Mouse (Mus musculus): Measurements from ENCODE around the gene L3mbtl2.
"Not testable (repeated sequence)": the region's sequence is repeated elsewhere in the genome, so short reads cannot be mapped to it uniquely, and the experiment has no call there.

The L3mbtl2 gene

DNA sequence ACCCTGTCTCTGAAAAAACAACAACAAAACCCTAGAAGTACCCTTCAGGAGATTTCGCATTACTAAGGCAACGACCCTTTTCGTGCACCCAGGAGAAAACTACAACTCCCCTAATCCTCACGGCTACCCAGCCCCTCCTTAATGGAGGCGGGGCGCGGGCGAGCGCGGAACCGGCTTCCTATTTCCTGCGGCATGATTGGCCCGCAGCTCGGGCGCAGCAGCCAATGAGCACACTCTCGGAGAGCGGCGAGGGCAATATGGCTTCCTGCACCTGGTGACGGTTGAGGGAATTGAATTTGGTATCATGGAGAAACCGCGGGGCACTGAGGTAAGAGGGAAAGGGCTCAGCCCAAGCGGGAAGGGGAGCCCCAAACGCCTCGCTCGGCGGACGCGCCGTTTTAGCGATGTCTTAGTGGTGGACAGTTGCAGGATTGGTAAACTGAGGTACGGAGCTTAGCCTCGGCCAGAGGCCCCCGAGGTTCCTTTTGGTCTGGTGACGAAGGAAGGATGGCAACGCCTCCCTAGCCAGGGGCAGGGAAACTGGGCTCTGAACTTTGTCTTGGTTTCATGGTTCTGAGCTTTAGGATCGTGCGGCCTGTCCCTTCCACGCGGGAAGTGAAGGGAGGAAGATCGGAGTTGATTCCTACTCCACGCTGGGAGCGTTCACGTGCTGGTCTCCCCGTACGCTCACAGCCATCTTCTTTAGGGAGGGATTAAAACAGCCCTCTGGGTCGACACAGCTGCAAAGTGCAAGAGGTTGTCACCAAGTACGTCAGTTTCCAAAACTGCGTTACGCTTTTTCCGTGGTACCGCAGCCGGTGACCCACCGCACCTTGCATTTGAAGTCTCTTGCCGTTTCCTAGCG is at the start of gene L3mbtl2:
Gene L3mbtl2 (plus strand): TSS at position 193 of the 865 bp plus-strand sequence.
- peak; percentile 82 to 93 for DNase-seq (ENCODE audit: low spot score in 2 of 2)

DNA sequence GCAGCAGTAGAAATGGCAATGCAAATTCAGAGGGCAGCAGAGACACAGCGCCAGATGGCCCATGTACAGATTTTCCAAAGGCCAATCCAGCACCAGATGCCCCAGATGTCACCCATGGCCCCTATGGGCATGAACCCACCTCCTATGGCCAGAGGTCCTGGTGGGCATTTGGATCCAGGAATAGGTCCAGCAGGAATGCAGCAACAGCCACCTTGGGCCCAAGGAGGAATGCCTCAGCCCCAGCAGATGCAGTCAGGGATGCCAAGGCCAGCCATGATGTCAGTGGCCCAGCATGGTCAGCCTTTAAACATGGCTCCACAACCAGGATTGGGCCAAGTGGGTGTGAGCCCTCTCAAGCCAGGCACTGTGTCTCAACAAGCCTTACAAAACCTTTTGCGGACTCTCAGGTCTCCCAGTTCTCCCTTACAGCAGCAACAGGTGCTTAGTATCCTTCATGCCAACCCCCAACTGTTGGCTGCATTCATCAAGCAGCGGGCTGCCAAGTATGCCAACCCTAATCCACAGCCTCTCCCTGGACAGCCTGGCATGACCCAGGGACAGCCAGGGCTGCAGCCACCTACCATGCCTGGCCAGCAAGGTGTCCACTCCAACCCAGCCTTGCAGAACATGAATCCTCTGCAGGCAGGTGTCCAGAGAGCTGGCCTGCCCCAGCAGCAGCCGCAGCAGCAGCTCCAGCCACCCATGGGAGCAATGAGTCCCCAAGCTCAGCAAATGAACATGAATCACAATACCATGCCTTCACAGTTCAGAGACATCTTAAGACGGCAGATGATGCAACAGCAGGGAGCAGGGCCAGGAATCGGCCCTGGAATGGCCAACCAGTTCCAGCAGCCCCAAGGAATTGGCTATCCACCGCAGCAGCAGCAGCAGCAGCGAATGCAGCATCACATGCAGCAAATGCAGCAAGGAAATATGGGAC is 13.9 kb upstream of the L3mbtl2 start:
- peak in 1 of 2 experiments; percentile 37 for DNase-seq (ENCODE audit: low spot score in 2 of 2)

- DNase-seq (ENCODE audit: low spot score in 2 of 2): no peak
Measured at GRCm38 (mm10) chr15:81650636-81651035, 13.1 kb upstream of the L3mbtl2 start.

DNA sequence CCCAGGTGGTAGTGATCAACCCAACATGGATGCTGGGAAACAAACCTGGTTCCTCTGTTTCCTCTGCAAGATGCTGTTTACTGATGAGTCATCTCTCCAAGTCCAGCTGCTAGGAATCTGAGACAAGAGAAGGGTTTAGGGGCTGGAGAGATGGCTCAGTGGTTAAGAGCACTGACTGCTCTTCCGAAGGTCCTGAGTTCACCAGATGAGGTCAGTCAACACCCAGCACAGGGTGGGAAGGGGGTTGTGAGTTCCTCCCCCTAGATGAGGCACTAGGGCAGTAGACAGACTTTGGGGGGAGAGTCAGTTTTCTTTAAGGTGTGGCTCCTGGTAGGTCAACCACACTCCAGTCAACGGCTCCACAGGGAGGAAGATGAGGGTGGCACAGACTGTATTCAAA is 2.0 kb upstream of the L3mbtl2 start:
- DNase-seq (ENCODE audit: low spot score in 2 of 2): no peak

DNA sequence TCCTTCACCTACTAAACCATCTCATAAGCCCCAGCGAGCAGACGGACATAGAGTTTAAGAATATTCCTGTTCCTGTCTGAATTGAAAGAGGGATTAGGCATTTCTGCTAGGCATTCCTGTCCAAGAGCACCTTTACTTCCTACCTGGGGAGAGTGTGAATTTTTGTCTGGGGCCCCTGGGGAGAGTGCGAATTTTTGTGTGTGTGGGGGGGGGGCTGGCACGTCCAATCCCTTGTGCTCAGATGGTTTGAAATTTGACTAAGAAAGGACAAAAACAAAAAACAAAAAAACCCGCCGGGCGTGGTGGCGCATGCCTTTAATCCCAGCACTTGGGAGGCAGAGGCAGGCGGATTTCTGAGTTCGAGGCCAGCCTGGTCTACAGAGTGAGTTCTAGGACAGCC is 408 bp upstream of the L3mbtl2 start:
- DNase-seq (ENCODE audit: low spot score in 2 of 2): no peak

GRCm38 (mm10) chr15:81666957-81667356 is 3.3 kb downstream of the L3mbtl2 start:
- DNase-seq (ENCODE audit: low spot score in 2 of 2): no peak

DNA sequence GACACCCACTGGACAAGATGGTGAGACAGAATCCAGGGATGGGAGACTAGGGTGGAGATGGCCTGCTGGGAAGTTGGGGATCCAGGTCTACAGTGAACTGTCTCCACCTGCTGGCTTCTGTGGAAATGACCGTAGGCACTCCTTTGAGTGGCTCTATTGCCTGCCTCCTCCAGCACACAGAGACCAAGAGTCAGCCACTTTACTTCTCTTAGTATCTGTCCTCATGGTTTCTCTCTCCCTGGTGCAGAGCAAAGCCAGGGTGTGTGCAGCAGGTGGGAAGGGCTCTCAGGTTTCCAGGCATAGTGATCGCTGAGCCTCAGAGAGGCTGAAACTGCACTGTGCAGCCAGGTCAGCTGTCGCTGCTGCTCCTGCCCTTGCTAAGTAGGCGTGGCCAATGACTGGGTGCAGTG is 6.5 kb downstream of the L3mbtl2 start:
- DNase-seq (ENCODE audit: low spot score in 2 of 2): no peak

DNA sequence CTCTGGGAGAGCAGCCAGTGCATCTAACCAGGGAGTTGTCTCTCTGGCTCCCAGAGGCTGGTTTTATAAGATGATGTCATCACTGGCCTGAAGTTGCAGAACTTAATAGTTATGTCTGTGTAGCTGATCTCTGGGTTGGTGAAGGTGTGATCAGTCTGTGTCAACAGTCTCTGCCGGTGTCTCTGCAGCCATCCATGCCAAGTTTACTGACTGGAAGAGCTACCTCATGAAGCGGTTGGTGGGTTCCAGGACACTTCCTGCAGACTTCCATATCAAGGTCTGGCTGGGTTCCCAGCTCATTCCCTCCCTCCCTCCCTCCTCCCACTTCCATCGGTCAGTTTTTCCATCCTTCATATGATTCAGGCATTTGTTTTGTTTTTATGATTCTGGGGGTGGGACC is 12.9 kb downstream of the L3mbtl2 start:
- DNase-seq (ENCODE audit: low spot score in 2 of 2): no peak

DNA sequence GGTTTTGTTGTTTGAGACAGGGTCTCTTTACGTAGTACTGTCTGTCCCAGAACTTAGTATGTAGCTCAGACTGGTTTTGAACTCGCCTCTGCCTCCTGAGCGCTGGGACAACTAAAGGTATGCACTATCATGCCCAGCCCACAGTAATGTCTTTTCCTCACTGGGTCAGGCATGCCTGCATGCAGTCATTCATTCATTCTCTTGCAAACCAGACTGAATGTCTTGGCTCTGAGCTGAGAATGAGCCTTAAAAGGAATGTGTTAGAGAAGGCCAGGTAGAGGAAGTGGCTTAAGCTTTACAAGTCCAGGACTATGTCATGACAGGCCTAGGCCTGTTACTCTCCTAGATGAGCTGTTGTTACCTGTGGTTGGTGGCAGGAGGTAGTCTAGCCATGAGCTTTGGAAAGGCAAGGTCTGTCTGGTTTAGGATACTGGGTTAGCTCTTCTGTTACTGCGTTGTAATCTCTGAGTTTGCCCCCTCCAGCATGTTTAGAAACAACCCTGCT is 16.7 kb downstream of the L3mbtl2 start:
- no peak for DNase-seq (ENCODE audit: low spot score in 2 of 2)

DNA sequence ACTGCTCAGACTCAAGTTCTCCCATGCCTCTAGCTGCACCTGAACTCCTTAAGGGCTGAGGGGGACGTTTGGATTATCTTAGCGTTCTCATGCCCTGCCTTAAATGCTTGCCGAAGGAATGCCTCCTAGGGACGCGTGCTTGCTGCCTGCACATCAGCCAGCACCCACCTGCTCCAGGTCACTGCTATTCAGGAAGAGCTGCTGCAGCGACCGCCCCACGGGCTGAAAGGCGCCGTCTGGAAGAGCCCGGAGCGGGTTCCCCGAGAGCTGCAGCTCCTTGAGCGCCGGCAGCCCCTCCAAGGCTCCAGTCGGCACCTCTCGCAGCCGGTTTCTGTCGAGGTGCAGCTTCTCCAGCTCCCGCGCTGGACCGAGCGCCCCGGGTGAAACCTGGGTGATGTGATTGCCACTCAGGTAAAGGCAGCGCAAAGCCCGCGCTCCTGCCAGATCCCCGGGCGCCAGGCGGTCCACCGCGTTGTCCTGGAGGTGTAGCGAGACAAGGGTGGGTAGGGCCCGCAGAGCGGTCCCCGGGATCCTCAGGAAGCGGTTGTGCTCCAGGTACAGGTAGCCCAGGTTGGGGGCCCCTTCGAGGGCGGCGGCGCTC is 29.8 kb downstream of the L3mbtl2 start:
- no peak for DNase-seq (ENCODE audit: low spot score in 2 of 2)

DNA sequence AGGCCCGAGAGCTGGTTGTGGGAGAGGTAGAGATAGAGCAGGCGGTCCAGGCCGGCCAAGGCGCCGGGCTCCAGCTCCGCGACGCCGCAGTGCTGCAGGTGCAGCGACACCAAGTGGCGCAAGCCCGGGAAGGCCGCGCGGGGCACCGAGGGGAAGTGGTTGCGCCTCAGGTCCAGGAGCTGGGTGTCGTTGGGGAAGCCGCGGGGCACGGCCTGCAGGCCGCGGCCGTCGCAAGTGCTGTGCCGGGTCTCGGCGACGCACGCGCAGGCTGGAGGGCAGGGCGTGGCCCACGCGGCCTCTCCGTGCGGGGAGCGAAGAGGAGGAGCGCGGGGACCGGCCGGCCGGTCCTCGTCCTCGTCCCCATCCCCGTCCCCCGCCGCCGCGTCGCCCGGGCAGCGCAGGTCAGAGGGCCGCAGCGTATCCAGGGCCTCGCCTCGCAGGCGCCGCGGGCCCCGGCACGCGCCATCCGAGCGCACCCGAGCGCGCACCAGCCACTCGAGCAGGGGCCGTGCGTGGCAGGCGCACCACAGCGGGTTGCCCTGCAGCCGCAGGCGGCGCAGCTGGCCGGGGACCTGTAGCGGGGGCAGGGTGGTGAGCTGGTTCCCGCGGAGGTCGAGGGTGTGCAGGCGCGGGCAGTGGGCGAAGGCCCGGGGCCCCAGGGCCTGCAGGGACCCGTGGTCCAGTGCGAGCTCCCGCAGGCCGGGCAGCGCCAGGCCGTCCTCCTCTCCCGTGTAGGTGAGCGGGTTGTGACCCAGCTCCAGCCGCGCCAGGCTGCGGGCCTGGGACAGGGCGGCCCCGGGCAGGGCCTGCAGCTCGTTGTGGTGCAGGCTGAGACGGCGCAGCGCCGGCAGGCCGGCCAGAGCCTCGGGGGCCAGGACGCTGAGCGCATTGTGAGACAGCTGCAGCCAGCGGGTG is 30.5 kb downstream of the L3mbtl2 start:
- DNase-seq (ENCODE audit: low spot score in 2 of 2): peak; percentile 80 to 86

GRCm38 (mm10) chr15:81694891-81695290 is 31.2 kb downstream of the L3mbtl2 start:
- DNase-seq (ENCODE audit: low spot score in 2 of 2): no peak

GRCm38 (mm10) chr15:81697175-81697574 is 33.5 kb downstream of the L3mbtl2 start, which contains the start of gene Chadl:
Gene Chadl (minus strand): TSS chr15:81697287.
- no peak for DNase-seq (ENCODE audit: low spot score in 2 of 2)

- no peak for DNase-seq (ENCODE audit: low spot score in 2 of 2)
Measured at GRCm38 (mm10) chr15:81697847-81698246, 34.2 kb downstream of the L3mbtl2 start.

DNA sequence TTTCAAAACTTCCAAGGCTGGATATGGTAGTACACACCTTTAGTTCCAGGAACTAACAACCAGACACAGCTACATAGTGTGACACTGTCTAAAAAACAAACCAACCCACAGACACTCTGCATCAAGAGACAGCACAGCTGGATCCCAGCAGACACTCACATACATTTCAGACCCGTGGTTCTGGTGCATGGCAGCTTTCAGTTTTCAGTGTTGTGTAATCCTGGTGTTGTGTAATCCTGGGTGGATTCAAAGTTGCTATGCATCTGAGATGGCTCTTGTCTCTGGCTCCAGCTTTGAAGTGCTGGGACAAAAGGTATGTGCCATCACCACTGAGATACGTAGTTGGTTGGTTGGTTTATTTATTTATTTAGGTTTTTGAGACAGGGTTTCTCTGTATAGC is 34.8 kb downstream of the L3mbtl2 start:
- no peak for DNase-seq (ENCODE audit: low spot score in 2 of 2)

DNA sequence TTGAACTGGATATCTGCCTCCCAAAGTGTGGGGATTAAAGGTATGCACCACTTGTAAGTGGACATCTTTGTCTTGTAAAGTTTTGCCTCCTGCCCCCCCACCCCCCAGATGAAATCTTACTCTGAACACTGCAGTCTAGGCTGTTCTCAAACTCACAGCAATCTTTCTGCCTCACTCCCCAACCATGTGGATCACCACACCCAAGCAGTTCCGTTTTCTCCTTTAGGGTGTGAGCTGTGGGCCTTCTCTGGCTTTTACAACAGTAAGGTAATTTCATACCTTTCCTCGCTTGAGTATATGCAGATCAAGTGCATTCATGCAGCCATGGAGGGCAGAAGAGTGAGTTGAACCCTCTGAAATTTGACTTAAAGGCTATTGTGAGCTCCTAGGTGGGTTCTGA is 36.5 kb downstream of the L3mbtl2 start:
- DNase-seq (ENCODE audit: low spot score in 2 of 2): no peak

- DNase-seq (ENCODE audit: low spot score in 2 of 2): peak in 1 of 2 experiments; percentile 36
Measured at GRCm38 (mm10) chr15:81700601-81701000, 36.9 kb downstream of the L3mbtl2 start.

DNA sequence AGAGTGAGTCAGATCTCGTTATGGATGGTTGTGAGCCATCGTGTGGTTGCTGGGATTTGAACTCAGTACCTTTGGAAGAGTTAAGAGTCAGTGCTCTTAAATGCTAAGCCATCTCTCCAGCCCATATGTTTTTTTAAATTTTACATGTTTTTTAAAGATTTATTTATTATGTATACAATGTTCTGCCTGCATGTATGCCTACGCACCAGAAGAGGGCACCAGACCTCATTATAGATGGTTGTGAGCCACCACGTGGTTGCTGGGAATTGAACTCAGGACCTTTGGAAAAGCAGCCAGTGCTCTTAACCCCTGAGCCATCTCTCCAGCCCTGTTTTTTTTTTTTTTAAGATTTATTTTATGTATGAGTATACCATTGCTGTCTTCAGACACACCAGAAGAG is 37.7 kb downstream of the L3mbtl2 start:
- not testable (repeated sequence) for DNase-seq (ENCODE audit: low spot score in 2 of 2)

- peak in 1 of 2 experiments; percentile 26 for DNase-seq (ENCODE audit: low spot score in 2 of 2)
Measured at GRCm38 (mm10) chr15:81702306-81703093, 38.8 kb downstream of the L3mbtl2 start.

GRCm38 (mm10) chr15:81703094-81703489 is 39.4 kb downstream of the L3mbtl2 start:
- DNase-seq (ENCODE audit: low spot score in 2 of 2): no peak

All from urinary bladder, postnatal 36 days (tissue).